13 mouse cellular contexts compared by ENCODE assay signal in the genomic region with DNA sequence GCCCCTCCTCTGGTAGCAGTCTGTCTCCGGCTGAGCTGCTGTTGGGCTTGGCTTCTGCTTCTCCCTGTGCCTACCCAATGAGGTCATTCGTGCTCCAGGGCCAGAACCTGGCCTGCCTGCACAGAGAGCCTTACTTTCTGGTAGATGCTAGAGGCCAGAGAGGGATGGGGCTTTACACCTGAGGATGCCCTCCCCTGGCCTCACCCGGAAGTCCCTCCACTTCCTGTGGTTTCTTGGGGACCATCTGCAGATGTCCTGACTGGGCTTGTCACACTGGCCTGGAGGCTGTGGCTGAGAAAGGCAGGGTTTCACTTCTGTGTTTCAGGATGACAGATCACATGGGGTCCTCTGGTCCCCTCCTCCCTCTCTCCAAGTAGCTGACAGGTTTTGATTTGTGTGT. TPM values are rescaled to one million over a fixed set of nuclear protein-coding genes. Genes with fewer than 3 reads are reported as not detected.
A peak's percentile ranks its signal among the peaks of the same experiment; 100 is the strongest.
DNase-seq lines count a peak whose midpoint lies in the region; ATAC-seq lines count a peak whose summit lies in the region.
"Had no signal": no experiment of that assay in that cellular context is flagged by ENCODE, and none has a peak within 500 bp of the region (broad histone marks: within the 10 kb centered on the region; RNA-seq: fewer than 3 reads in every experiment).

No protein-coding gene starts in this region.

- 0 out of 2 replicates have a peak overlapping the region, but pooled peaks have one; percentile 7 for H3K27ac ChIP-seq in macrophage
- H3K27ac ChIP-seq: hindbrain, embryonic 12.5 days had no signal

- DNase-seq in CD4-positive, CD25-positive, alpha-beta regulatory T cell, adult 2 months (ENCODE audit: low read depth, low spot score) = peak; percentile 7
- DNase-seq in lung, postnatal 36 days = peak; percentile 57
- no peak for DNase-seq in lung, postnatal 10 days
- peak; percentile 94 to 95 for DNase-seq in spleen, postnatal 36 days (ENCODE audit: low spot score in 2 of 2)
- no peak for DNase-seq in urinary bladder, postnatal 4 days (ENCODE audit: low spot score in 2 of 2)
- DNase-seq: adrenal gland, postnatal 10 days; cerebellum, adult 9-10 months; gastrocnemius, postnatal 14 days; kidney, postnatal 25 days had no signal

- H3K36me3 ChIP-seq in macrophage (ENCODE audit: inconsistent target) = no peaks in the 10 kb centered on the region

- WGBS in macrophage (ENCODE audit: missing documents) = 17% methylated on average over 3 of the region's 3 CpGs

- H3K4me3 ChIP-seq in macrophage (ENCODE audit: inconsistent target) = no peak overlapping the region
- H3K4me3 ChIP-seq: hindbrain, embryonic 12.5 days had no signal

- no peaks in the 10 kb centered on the region for H3K79me2 ChIP-seq in macrophage (ENCODE audit: inconsistent target)

- ATAC-seq in CD4-positive, CD25-positive, alpha-beta regulatory T cell, adult 4 months = no peak
- no peak for ATAC-seq in megakaryocyte-erythroid progenitor cell, adult 5-6 weeks (replicated peaks; ENCODE audit: low FRiP score, low TSS enrichment, poor library complexity, severe bottlenecking)

RNA-seq across cellular contexts. Expression of a gene that starts 16.0 kb away (rescaled TPM):
- under 1 TPM in 1 of 2 experiments, not detected in 1; 0.56 TPM for polyA plus RNA-seq in CD4-positive, CD25-positive, alpha-beta regulatory T cell, adult 4 months (2017; shearing (Covaris generic))
- total RNA-seq in macrophage (2018; cell fraction: chromatin; rRNA removed) = 1 to 10 TPM in 1 of 26 experiments, under 1 TPM in 3, not detected in 22; 0.45 to 1.5 (median 0.52) TPM
- 1 to 10 TPM in 10 of 26 experiments, under 1 TPM in 16; 0.15 to 3.2 (median 0.67) TPM for total RNA-seq in macrophage (2018; cell fraction: cytosol; rRNA removed)
- 1 to 10 TPM in 3 of 26 experiments, under 1 TPM in 9, not detected in 14; 0.26 to 1.7 (median 0.74) TPM for total RNA-seq in macrophage (2018; cell fraction: nucleus; rRNA removed)
- 1.0 to 1.4 TPM (median 1.3 TPM) in 3 replicates for polyA plus RNA-seq in macrophage (2018)
- total RNA-seq in megakaryocyte-erythroid progenitor cell, adult 5-6 weeks (2014; fragmentation: Nextera tagmentation) = 1.2 TPM in 1 of 2 replicates, not detected in the other
- total RNA-seq in megakaryocyte-erythroid progenitor cell, adult 5-6 weeks (2017) = 0.34 and 0.85 TPM in 2 replicates

RNA-seq across cellular contexts. Expression of a gene that starts 34.4 kb away (rescaled TPM):
- polyA plus RNA-seq in CD4-positive, CD25-positive, alpha-beta regulatory T cell, adult 4 months (2017; shearing (Covaris generic)) = not detected
- not detected for total RNA-seq in macrophage (2018; cell fraction: chromatin; rRNA removed)
- total RNA-seq in macrophage (2018; cell fraction: cytosol; rRNA removed) = under 1 TPM in 7 of 26 experiments, not detected in 19; 0.09 to 0.58 (median 0.36) TPM
- not detected for total RNA-seq in macrophage (2018; cell fraction: nucleus; rRNA removed)
- not detected in 3 replicates for polyA plus RNA-seq in macrophage (2018)
- not detected in 2 replicates for total RNA-seq in megakaryocyte-erythroid progenitor cell, adult 5-6 weeks (2014; fragmentation: Nextera tagmentation)
- not detected in 2 replicates for total RNA-seq in megakaryocyte-erythroid progenitor cell, adult 5-6 weeks (2017)

Comparison
In these comparisons a context has a peak if more than half of its experiments do, and no peak if none do; other contexts are left out.
1. DNase-seq: peak in CD4-positive, CD25-positive, alpha-beta regulatory T cell, adult 2 months (single experiment), lung, postnatal 36 days (single experiment) and spleen, postnatal 36 days (2 of 2); none in lung, postnatal 10 days (single experiment) and urinary bladder, postnatal 4 days (0 of 2).